Mouse (Mus musculus) erythroblast, adult 5-6 weeks (primary cell): ENCODE results near the gene Fam171a2. TPM values are rescaled to one million over a fixed set of nuclear protein-coding genes. Genes with fewer than 3 reads are reported as not detected.
A peak's percentile ranks its signal among the peaks of the same experiment; 100 is the strongest.
"Not testable (repeated sequence)": the region's sequence is repeated elsewhere in the genome, so short reads cannot be mapped to it uniquely, and the experiment has no call there.

Source experiments
- ATAC-seq: replicated peaks from 2 replicates; pipeline ENCODE4 v1.8.0; 2016; ENCODE audit warnings: moderate number of reproducible peaks, mild to moderate bottlenecking, moderate TSS enrichment, inconsistent platforms; ENCODE audit not compliant: poor library complexity, low FRiP score, severe bottlenecking
- total RNA-seq, 2 experiments: library from RNA; stranded (forward) in 1 of 2; stranded (reverse) in 1 of 2; fragments of 150-400 nt in 1 of 2; fragments of 200-764, 138-1000 nt in 1 of 2; gene quantifications; 2 replicates each; pipeline versions ENCODE4 v1.2.3 to v1.2.4; 2015 to 2017; ENCODE audit warnings: low replicate concordance in 2 of 2

Gene Fam171a2
- total RNA-seq, 2 experiments from 2014 or later = not detected

DNA sequence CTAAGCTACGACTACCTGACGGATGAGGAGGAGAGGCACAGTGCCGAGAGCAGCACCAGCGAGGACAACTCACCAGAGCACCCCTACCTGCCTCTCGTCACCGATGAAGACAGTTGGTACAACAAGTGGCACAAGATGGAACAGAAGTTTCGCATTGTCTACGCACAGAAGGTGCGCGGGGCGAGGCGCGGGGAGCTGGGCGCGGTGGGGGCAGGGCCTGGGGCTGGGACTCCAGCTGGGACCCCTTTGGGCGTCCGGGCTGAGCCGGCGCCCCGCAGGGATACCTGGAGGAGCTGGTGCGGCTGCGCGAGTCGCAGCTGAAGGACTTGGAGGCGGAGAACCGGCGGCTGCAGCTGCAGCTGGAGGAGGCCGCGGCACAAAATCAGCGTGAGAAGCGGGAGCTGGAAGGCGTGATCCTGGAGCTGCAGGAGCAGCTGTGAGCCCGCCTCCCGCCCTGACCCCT lies 47.8 kb downstream of the Fam171a2 start:
- ATAC-seq = no peak

- ATAC-seq = no peak
Measured at GRCm38 (mm10) chr11:102399107-102399506, 48.4 kb downstream of the Fam171a2 start.

- ATAC-seq = no peak
Measured at GRCm38 (mm10) chr11:102398007-102398825, 49.3 kb downstream of the Fam171a2 start.

- no peak for ATAC-seq
Measured at GRCm38 (mm10) chr11:102396671-102397141, 50.8 kb downstream of the Fam171a2 start.

DNA sequence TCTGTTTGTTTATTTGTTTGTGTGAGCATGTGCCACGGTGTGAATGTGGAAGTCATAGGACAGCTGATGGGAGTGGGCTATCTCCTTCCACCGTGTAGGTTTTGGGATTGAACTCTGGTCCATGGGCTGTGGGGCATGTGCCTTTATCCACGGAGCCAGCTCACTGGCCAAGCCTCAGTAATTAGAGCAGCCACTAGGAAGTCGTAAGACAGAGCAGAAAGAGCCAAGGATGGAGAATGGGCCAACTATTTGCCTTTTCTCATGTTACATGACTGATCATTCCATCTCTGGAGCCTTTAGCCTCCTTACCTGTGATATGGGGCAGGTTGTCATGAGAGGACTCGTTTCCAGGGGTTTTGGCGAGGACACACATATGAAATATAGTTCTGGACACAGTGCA lies 51.2 kb downstream of the Fam171a2 start:
- ATAC-seq = no peak

GRCm38 (mm10) chr11:102395250-102395649 lies 52.2 kb downstream of the Fam171a2 start:
- ATAC-seq = no peak

- ATAC-seq = no peak
Measured at GRCm38 (mm10) chr11:102394421-102395124, 52.9 kb downstream of the Fam171a2 start.

DNA sequence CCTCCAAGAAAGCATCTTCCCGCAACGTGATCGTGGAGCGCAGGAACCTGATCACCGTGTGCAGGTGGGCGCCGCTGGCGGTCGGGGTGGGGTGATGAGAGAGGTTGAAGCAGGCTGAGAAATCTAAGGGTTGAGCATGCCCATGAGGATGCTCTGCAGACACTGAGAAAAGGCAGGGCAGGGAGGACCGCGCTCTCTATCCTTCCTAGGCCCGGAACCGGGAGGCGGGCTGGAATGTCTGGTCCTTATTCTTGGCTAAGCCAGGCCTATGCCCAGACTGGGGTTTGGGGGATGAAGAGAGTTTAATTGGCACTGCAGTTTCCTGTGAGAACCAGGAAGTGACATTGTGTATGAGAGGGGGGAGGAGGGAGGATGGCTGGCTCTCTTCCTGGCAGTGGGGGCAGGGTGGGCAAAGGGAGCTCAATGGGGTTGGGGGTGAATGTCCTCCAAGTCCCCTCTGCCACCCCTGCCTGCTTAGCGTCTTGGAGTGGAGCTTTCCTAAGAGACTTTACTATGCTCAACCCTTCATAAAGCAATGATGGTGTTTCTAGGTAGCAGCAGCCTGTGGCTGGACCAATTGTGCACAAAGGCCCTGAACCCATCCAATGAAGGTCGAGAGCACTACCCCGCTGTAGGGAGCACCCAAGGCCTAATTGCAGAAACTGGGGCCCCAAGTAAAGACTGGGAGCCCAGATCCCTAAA lies 53.6 kb downstream of the Fam171a2 start:
- ATAC-seq = no peak

DNA sequence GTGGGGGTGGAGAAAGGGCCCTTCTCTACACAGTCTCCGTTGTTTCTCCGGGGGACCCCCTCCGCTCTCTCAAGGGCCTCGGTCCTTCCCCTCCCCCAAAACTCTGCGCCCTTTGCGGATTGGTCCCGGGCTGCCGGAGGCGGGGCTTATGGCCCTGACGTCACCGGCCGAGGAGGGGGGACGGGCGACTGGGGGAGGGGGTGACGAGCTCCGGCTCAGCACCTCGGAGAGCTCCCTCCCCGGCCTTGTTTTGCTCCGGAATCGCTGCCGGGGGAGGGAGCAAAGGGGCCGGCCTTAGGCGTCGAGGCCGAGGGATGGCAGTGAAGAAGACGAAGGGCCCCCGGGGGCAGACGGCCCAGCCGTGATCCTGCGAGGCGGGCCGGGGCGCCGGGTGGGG lies 54.2 kb downstream of the Fam171a2 start, which contains the start of gene Rundc3a:
Rundc3a (plus strand) TSS at position 166 of the 397 bp plus-strand sequence.
- no peak for ATAC-seq

DNA sequence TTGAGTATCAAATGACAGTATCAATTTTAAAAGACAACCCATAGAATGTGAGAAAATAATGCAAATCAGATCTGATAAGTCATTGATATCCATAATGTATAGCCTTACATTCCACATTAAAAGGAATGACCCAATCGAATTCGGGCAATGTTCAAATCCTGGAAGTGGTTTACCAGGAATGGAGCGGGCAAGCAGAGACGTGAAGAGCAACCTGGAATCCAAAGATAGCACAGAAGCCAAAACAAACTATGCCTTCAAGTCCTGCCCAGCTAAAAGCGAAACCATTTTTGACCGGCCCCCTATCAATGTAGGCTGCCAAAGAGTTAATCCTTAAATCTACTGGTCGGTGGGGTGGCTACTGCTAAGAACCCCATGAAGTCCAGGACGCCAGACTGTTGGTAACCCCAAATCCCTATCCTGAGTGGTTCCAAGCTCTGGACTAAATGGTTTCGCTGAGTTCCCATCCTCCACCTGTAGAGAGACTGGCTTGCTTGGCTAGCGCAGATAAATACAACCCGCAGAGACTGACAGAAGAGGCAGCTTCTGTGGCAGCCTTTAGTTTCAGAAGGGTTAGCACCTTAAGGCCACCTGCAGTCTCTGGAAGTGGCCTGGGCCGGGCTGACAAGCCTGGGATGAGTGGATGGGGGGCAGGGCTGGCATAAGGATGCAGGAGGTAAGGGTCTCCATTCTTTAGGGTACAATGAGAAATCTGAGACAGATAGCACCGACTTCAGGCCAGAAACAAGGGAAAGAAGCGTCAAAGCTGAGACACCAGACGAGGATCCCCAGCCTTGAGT lies 54.8 kb downstream of the Fam171a2 start:
- ATAC-seq = peak; percentile 34; the same call in 1 of the 2 replicates

DNA sequence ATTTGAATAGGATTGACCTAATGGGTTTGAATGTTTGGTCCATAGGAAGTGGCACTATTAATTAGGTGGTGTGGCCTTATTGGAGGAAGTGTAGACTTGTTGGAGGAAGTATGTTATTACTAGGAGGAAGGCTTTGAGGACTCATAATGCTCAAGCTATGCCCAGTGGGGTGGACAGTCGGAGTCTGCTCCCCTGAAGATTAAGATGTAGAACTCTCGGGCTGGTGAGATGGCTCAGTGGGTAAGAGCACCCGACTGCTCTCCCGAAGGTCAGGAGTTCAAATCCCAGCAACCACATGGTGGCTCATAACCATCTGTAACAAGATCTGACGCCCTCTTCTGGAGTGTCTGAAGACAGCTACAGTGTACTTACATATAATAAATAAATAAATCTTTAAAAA lies 58.0 kb downstream of the Fam171a2 start:
- ATAC-seq = not testable (repeated sequence)

Other genes starting within 250 kb of the Fam171a2 start
- gene Hdac5, start 217.5 kb downstream of the Fam171a2 start, total RNA-seq (2015; ENCODE audit: low replicate concordance) = 3.7 and 10.2 TPM in 2 replicates
- 13.3 and 17.3 TPM in 2 replicates for gene Hdac5, start 217.5 kb downstream of the Fam171a2 start, total RNA-seq (2017; ENCODE audit: low replicate concordance)
- gene BC030867, start 198.8 kb downstream of the Fam171a2 start, total RNA-seq (2015; ENCODE audit: low replicate concordance) = 3.8 and 5.0 TPM in 2 replicates
- gene BC030867, start 198.8 kb downstream of the Fam171a2 start, total RNA-seq (2017; ENCODE audit: low replicate concordance) = 4.1 and 7.2 TPM in 2 replicates
- gene Asb16, start 178.9 kb downstream of the Fam171a2 start, total RNA-seq (2015; ENCODE audit: low replicate concordance) = not detected in 2 replicates
- gene Asb16, start 178.9 kb downstream of the Fam171a2 start, total RNA-seq (2017; ENCODE audit: low replicate concordance) = not detected in 2 replicates
- gene Tmub2, start 162.8 kb downstream of the Fam171a2 start, total RNA-seq (2015; ENCODE audit: low replicate concordance) = 15.9 and 17.1 TPM in 2 replicates
- 17.0 and 28.0 TPM in 2 replicates for gene Tmub2, start 162.8 kb downstream of the Fam171a2 start, total RNA-seq (2017; ENCODE audit: low replicate concordance)
- 6.3 and 10.4 TPM in 2 replicates for gene Atxn7l3, start 151.1 kb downstream of the Fam171a2 start, total RNA-seq (2015; ENCODE audit: low replicate concordance)
- 5.7 and 9.3 TPM in 2 replicates for gene Atxn7l3, start 151.1 kb downstream of the Fam171a2 start, total RNA-seq (2017; ENCODE audit: low replicate concordance)
- 19.0 and 22.8 TPM in 2 replicates for gene Ubtf, start 127.9 kb downstream of the Fam171a2 start, total RNA-seq (2015; ENCODE audit: low replicate concordance)
- gene Ubtf, start 127.9 kb downstream of the Fam171a2 start, total RNA-seq (2017; ENCODE audit: low replicate concordance) = 119 and 258 TPM in 2 replicates
- gene Slc4a1, start 81.5 kb downstream of the Fam171a2 start, total RNA-seq (2015; ENCODE audit: low replicate concordance) = 4,977 and 5,433 TPM in 2 replicates
- gene Slc4a1, start 81.5 kb downstream of the Fam171a2 start, total RNA-seq (2017; ENCODE audit: low replicate concordance) = 6,454 and 7,565 TPM in 2 replicates
- gene Rundc3a, start 54.3 kb downstream of the Fam171a2 start, total RNA-seq (2015; ENCODE audit: low replicate concordance) = 3.1 TPM in 1 of 2 replicates, not detected in the other
- gene Rundc3a, start 54.3 kb downstream of the Fam171a2 start, total RNA-seq (2017; ENCODE audit: low replicate concordance) = 2.7 and 7.5 TPM in 2 replicates
- gene Slc25a39, start 39.7 kb downstream of the Fam171a2 start, total RNA-seq (2015; ENCODE audit: low replicate concordance) = 461 and 462 TPM in 2 replicates
- 236 and 290 TPM in 2 replicates for gene Slc25a39, start 39.7 kb downstream of the Fam171a2 start, total RNA-seq (2017; ENCODE audit: low replicate concordance)
- 85.7 and 90.1 TPM in 2 replicates for gene Grn, start 17.4 kb downstream of the Fam171a2 start, total RNA-seq (2015; ENCODE audit: low replicate concordance)
- gene Grn, start 17.4 kb downstream of the Fam171a2 start, total RNA-seq (2017; ENCODE audit: low replicate concordance) = 26.3 and 56.1 TPM in 2 replicates
- 23.6 and 57.1 TPM in 2 replicates for gene Itga2b, start 22.4 kb upstream of the Fam171a2 start, total RNA-seq (2015; ENCODE audit: low replicate concordance)
- gene Itga2b, start 22.4 kb upstream of the Fam171a2 start, total RNA-seq (2017; ENCODE audit: low replicate concordance) = 73.1 and 99.5 TPM in 2 replicates
- 28.6 and 32.3 TPM in 2 replicates for gene Gpatch8, start 108.7 kb upstream of the Fam171a2 start, total RNA-seq (2015; ENCODE audit: low replicate concordance)
- gene Gpatch8, start 108.7 kb upstream of the Fam171a2 start, total RNA-seq (2017; ENCODE audit: low replicate concordance) = 59.6 and 66.8 TPM in 2 replicates
- gene Gm11627, start 131.8 kb upstream of the Fam171a2 start, total RNA-seq (2015; ENCODE audit: low replicate concordance) = not detected in 2 replicates
- gene Gm11627, start 131.8 kb upstream of the Fam171a2 start, total RNA-seq (2017; ENCODE audit: low replicate concordance) = not detected in 2 replicates
- not detected in 2 replicates for gene Fzd2, start 156.7 kb upstream of the Fam171a2 start, total RNA-seq (2015; ENCODE audit: low replicate concordance)
- not detected in 2 replicates for gene Fzd2, start 156.7 kb upstream of the Fam171a2 start, total RNA-seq (2017; ENCODE audit: low replicate concordance)
- not detected in 2 replicates for gene Meioc, start 216.0 kb upstream of the Fam171a2 start, total RNA-seq (2015; ENCODE audit: low replicate concordance)
- gene Meioc, start 216.0 kb upstream of the Fam171a2 start, total RNA-seq (2017; ENCODE audit: low replicate concordance) = not detected in 2 replicates